Mouse (Mus musculus) forebrain, embryonic 15.5 days (tissue): ENCODE results near the gene Gm35549. TPM values are rescaled to one million over a fixed set of nuclear protein-coding genes. Genes with fewer than 3 reads are reported as not detected.

Experiments
- ATAC-seq: fragments of 200-750 bp; cut with Nextera tagmentation; replicated peaks from 2 replicates; pipeline ENCODE4 v1.8.0; 2017; ENCODE audit warnings: mild to moderate bottlenecking, moderate TSS enrichment, moderate library complexity
- H3K27ac ChIP-seq: fragments of 300-500 bp; sonication (generic); replicated peaks from 2 replicates; pipeline ENCODE4 v1.5.1; 2015; ENCODE audit warnings: mild to moderate bottlenecking, inconsistent platforms
- H3K27me3 ChIP-seq: fragments of 300-500 bp; sonication (generic); 2 replicates; pipeline ENCODE4 v1.6.1; 2015; ENCODE audit warnings: inconsistent platforms
- H3K36me3 ChIP-seq: fragments of 300-500 bp; sonication (generic); 2 replicates; pipeline ENCODE4 v1.6.1; 2015; ENCODE audit warnings: mild to moderate bottlenecking, inconsistent platforms
- H3K4me1 ChIP-seq: fragments of 300-500 bp; sonication (generic); 2 replicates; pipeline ENCODE4 v1.6.1; 2015; ENCODE audit warnings: inconsistent platforms
- H3K4me2 ChIP-seq: fragments of 300-500 bp; sonication (generic); replicated peaks from 2 replicates; pipeline ENCODE4 v1.6.1; 2015; ENCODE audit warnings: mild to moderate bottlenecking, inconsistent platforms
- H3K4me3 ChIP-seq: fragments of 300-500 bp; sonication (generic); 2 replicates; pipeline ENCODE4 v1.5.1; 2015; ENCODE audit warnings: mild to moderate bottlenecking, inconsistent platforms
- H3K9ac ChIP-seq: fragments of 300-500 bp; sonication (generic); replicated peaks from 2 replicates; pipeline ENCODE4 v1.6.1; 2015; ENCODE audit warnings: mild to moderate bottlenecking, inconsistent platforms
- H3K9me3 ChIP-seq: fragments of 300-500 bp; sonication (generic); 2 replicates; pipeline ENCODE4 v1.6.1; 2016; ENCODE audit warnings: inconsistent platforms
- WGBS: fragments of 180-500 bp; shearing (Covaris S2); methylation state at CpG from one replicate; pipeline ENCODE4 v1.1.7; 2015; ENCODE audit warnings: mixed read lengths; 5-methylcytosine and 5-hydroxymethylcytosine counted together
- polyA plus RNA-seq: library from polyadenylated mRNA; unstranded; fragments of >200 nt; fragmentation: Nextera tagmentation; extraction: Ambion mirVana; gene quantifications from 2 replicates; pipeline ENCODE4 v1.2.1, GENCODE M21; 2015

The Gm35549 gene
- 0.45 and 0.50 TPM in 2 replicates for polyA plus RNA-seq

DNA sequence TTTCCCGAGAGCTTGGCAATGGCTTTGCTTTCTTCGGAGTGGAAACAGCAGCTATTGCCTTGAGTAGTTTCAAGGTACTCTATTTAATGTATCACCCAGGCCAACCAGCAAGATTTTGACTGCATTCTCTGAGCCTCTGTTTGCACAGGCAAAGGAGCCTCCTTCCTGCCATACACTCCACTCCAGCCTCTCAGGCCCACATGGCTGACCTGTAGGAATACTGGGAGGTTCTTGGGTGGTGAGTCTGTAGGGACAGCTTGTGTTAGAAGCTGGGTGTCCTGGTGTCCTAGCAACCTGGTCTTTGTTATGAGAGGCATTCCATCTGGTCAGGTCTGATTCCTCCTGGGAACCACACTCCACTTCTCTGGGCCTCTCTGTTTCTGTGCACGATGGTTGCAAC, at the start of gene Gm35549:
Gene Gm35549 (minus strand): TSS at position 276 of the 400 bp plus-strand sequence.
- H3K27me3 ChIP-seq = no peaks in the 10 kb centered on the region
- H3K9ac ChIP-seq = no peak within 1 kb of the TSS
- no peak within 1 kb of the TSS for H3K4me2 ChIP-seq
- ATAC-seq = no peak
- 81% methylated on average over 3 of the region's 3 CpGs for WGBS
- peaks cover 11% of the 10 kb centered on the region; the same call in 1 of the 2 replicates for H3K4me1 ChIP-seq
- no peak within 1 kb of the TSS for H3K27ac ChIP-seq
- peaks cover 6% of the 10 kb centered on the region for H3K36me3 ChIP-seq
- 0 out of 2 replicates have a peak, but pooled peaks cover 2% of the 10 kb centered on the region for H3K9me3 ChIP-seq
- H3K4me3 ChIP-seq = no peak within 1 kb of the TSS

DNA sequence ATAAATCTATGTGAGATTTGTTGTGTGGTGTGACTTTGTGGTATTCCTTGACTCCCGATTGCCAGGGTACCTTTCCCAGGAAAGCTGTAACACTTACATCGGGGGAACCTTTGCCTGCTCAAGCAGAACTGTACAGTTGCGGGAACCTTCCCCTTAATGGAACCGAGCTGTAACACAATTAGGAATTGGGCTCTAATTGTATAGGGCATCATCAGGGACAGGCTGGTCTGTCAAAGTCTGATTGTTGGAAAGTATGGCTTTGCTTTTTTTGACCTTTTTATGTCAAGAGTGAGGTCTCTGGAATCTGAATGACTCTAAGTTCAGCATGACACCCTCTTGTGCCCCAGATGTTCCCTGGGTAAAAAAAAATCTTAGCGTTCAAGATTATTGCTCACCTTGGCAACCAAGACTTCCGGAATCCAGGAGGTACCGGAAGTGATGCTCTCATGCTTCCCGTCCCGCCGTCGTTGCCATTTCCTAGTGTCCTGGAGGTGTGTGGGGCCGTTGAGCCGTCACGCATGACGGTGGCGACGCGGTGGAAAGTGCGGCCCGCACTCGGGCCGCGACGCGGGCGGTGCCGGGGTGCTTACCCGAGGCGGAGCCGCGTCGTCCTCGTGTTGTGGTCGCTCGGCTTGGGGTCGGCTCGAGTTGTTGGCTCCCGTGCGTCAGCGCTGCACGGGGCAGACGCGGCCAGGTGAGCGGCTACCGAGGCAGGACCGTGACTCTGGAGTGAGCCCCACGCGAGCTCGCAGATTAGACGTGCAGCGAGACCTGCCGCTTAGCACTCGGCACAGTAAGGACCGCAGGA, 42.7 kb upstream of the Gm35549 start:
- no peaks in the 10 kb centered on the region for H3K9me3 ChIP-seq
- H3K4me1 ChIP-seq = peaks cover 11% of the 10 kb centered on the region
- no peaks in the 10 kb centered on the region for H3K27me3 ChIP-seq
- peak overlapping the region; percentile 54; the same call in 1 of the 2 replicates for H3K27ac ChIP-seq
- peak; percentile 96 for ATAC-seq
- peak overlapping the region; percentile 81 for H3K9ac ChIP-seq
- 6% methylated on average over 54 of the region's 54 CpGs for WGBS
- H3K4me3 ChIP-seq = peak overlapping the region; percentile 78
- peak overlapping the region; percentile 72 for H3K4me2 ChIP-seq
- 0 out of 2 replicates have a peak, but pooled peaks cover 3% of the 10 kb centered on the region for H3K36me3 ChIP-seq

DNA sequence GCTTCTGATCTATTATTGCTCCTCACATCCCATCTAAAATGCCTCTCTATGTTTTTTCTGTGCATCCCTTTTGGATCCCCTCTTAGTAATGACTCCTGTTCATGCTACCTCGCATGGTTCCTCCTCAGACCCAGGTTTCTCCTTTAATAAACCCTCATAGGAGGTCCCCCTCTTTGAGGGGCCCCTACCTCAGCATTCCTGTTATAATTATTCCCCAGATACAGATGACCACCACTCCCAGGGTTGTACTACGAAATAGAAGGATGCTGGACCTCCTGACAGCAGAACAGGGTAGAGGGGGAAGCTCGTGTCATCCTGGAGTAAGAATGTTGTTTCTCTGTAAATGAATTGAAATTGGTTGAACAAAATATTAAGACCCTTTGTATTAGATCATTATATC, 41.5 kb upstream of the Gm35549 start, which contains the start of gene Zkscan7:
Gene Zkscan7 (plus strand): TSS at position 301 of the 400 bp plus-strand sequence.
- 93% methylated on average over 3 of the region's 3 CpGs for WGBS
- Histone ChIP-seq H3K27ac (peak within 1 kb of the TSS; percentile 54; the same call in 1 of the 2 replicates), H3K27me3 (no peaks in the 10 kb centered on the region), H3K36me3 (no peaks in the 10 kb centered on the region), H3K9ac (peak within 1 kb of the TSS; percentile 81; the same call in 1 of the 2 replicates), H3K4me3 (peak within 1 kb of the TSS; percentile 78), H3K4me1 (peaks cover 11% of the 10 kb centered on the region), H3K9me3 (no peaks in the 10 kb centered on the region), H3K4me2 (peak within 1 kb of the TSS; percentile 72)
- no peak for ATAC-seq

DNA sequence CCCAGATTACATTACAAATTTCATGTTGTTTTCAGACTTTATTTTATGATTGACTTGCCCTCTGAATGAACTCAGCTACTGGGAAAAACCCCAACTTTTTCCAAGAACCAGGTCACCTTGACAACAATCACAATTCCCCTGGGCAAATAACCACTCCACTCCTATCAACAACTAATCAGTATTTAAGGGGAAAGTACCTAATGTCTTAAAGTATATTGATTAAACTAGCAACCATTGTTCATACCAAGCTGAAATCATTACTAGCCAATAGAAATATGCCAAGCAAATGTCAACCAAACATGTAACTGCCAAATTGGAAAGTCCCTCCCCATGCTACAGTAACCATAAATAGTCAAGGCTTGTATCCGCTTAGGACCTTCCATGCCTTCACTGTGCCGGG, 31.3 kb upstream of the Gm35549 start:
- Histone ChIP-seq H3K4me3 (no peak overlapping the region), H3K36me3 (no peaks in the 10 kb centered on the region), H3K9me3 (no peaks in the 10 kb centered on the region), H3K27ac (no peak overlapping the region), H3K4me2 (no peak overlapping the region), H3K27me3 (no peaks in the 10 kb centered on the region), H3K4me1 (no peaks in the 10 kb centered on the region), H3K9ac (no peak overlapping the region)
- ATAC-seq = no peak
- WGBS = 93% methylated on average over 2 of the region's 2 CpGs

DNA sequence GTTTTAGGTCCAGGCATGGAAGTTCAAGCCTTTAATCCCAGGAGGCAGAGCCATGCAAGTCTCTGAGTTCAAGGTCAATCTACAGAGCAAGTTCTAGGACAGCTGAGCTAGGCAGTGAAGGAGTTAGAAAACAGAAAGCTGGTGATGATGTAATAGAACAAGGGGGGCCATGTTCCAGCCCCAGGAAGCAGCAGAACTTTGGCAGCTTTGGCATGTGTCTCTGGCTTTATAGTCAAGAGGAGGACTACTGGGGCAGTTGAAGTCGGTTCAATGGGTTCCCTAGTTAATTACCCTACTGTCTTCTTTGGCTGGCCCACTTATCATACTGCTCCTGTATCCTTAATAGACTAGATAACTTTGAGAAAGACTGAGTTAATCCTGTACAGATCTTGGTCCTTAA, 30.8 kb upstream of the Gm35549 start:
- H3K4me2 ChIP-seq = no peak overlapping the region
- H3K36me3 ChIP-seq = no peaks in the 10 kb centered on the region
- H3K27ac ChIP-seq = no peak overlapping the region
- H3K9me3 ChIP-seq = no peaks in the 10 kb centered on the region
- H3K4me1 ChIP-seq = no peaks in the 10 kb centered on the region
- 68% methylated on average over 1 of the region's 1 CpGs for WGBS
- H3K27me3 ChIP-seq = no peaks in the 10 kb centered on the region
- no peak overlapping the region for H3K4me3 ChIP-seq
- no peak overlapping the region for H3K9ac ChIP-seq
- ATAC-seq = no peak

DNA sequence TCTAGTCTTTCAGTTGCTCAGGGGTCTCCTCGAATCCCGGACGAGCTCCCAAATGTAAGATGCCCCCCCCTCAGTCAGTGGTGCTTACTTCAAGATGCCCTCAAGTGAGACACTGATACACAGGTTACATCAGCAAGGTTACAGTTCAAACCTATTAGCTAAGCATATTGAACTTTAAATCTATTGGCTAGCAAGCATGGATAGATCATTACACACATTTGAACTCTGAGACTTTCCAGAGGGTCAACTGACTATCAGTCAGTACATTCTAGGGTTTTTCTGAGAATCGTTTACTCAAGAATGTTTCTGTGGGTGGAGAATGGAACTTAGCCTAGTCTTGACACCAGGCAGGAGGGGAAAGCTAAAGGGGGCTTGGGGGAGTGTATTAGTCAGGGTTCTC, 28.8 kb upstream of the Gm35549 start:
- no peak for ATAC-seq
- Histone ChIP-seq H3K4me1 (no peaks in the 10 kb centered on the region), H3K36me3 (no peaks in the 10 kb centered on the region), H3K9ac (no peak overlapping the region), H3K27ac (no peak overlapping the region), H3K9me3 (no peaks in the 10 kb centered on the region), H3K4me3 (no peak overlapping the region), H3K27me3 (no peaks in the 10 kb centered on the region), H3K4me2 (no peak overlapping the region)
- 84% methylated on average over 4 of the region's 4 CpGs for WGBS

DNA sequence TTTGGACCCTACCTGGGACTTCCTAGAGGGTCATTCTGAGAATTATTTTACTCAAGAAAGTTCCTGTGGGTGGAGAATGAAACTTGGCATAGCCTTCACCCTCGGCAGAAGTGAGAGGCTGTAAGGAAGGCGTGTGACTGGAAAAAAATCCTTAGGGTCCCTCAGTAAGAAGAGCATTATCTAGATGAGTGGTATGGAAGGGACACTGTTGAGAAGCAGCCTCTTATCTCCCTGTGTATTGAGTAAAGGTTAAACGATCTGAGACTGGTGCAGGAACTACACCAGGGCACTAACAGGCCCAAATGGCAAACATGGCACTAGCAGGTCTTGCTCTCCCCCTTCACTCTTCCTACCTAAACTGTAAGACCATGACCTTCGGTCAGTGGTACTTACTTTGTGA, 22.4 kb upstream of the Gm35549 start:
- Histone ChIP-seq H3K9me3 (no peaks in the 10 kb centered on the region), H3K27me3 (no peaks in the 10 kb centered on the region), H3K4me3 (peak overlapping the region; percentile 97), H3K4me1 (peaks cover 20% of the 10 kb centered on the region), H3K4me2 (peak overlapping the region; percentile 43), H3K27ac (0 out of 2 replicates have a peak overlapping the region, but pooled peaks have one; percentile 69), H3K36me3 (peaks cover 16% of the 10 kb centered on the region), H3K9ac (peak overlapping the region; percentile 85; the same call in 1 of the 2 replicates)
- ATAC-seq = peak; percentile 54
- WGBS = 86% methylated on average over 4 of the region's 4 CpGs

DNA sequence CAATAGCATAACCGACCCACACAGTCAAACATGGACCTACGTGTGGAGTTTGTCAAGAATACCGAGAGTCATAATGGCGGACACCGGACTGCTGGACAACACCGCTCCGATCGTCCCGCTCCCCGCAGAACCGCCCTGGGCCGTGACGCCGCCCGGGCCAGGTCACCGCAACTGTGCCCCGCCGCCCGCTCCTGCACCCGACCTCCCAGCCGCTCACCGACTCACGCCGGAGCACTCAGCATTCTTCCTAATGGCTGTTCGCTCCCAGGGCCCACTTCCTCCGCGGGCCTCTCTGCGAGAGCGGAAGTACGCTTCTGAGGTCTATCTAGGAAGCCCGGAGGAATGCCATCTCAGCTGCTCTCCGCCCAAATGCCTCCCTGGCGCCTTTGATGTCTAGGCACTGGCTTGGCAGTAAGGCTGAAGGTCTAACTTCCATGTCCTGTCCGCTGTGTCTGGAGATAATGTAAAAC, 21.9 kb upstream of the Gm35549 start, which contains the start of gene Zfp445:
Gene Zfp445 (minus strand): TSS at position 310 of the 470 bp plus-strand sequence.
- peak within 1 kb of the TSS; percentile 85 for H3K9ac ChIP-seq
- under 1% methylated on average over 34 of the region's 34 CpGs for WGBS
- H3K9me3 ChIP-seq = no peaks in the 10 kb centered on the region
- H3K4me1 ChIP-seq = peaks cover 20% of the 10 kb centered on the region
- peaks cover 21% of the 10 kb centered on the region for H3K36me3 ChIP-seq
- H3K27me3 ChIP-seq = no peaks in the 10 kb centered on the region
- ATAC-seq = peak; percentile 96
- H3K4me2 ChIP-seq = peak within 1 kb of the TSS; percentile 43
- peak within 1 kb of the TSS; percentile 97 for H3K4me3 ChIP-seq
- peak within 1 kb of the TSS; percentile 69 for H3K27ac ChIP-seq

DNA sequence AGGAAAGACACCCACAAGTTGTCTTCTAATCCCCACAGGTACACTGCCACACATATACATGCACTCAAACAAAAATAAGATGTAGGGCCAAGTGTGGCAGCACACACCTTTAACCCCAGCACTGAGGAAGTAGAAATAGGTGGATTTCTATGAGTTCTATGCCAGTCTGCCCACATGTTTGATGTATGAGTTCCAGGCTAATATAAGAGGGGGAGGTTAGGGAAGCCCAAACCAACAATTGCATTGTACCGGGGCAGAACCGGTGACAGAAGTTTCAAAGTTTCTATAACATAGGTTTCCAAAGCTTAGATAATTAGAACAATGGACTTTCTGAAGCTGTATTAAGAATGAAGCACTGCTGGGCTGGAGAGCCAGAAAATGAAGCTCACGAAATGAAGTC, 21.0 kb upstream of the Gm35549 start:
- peak overlapping the region; percentile 85 for H3K9ac ChIP-seq
- H3K4me1 ChIP-seq = peaks cover 20% of the 10 kb centered on the region
- no peak for ATAC-seq
- no peak overlapping the region for H3K27ac ChIP-seq
- no peaks in the 10 kb centered on the region for H3K9me3 ChIP-seq
- WGBS = 58% methylated on average over 3 of the region's 3 CpGs
- H3K27me3 ChIP-seq = no peaks in the 10 kb centered on the region
- H3K36me3 ChIP-seq = peaks cover 30% of the 10 kb centered on the region
- H3K4me2 ChIP-seq = peak overlapping the region; percentile 43
- H3K4me3 ChIP-seq = peak overlapping the region; percentile 97

DNA sequence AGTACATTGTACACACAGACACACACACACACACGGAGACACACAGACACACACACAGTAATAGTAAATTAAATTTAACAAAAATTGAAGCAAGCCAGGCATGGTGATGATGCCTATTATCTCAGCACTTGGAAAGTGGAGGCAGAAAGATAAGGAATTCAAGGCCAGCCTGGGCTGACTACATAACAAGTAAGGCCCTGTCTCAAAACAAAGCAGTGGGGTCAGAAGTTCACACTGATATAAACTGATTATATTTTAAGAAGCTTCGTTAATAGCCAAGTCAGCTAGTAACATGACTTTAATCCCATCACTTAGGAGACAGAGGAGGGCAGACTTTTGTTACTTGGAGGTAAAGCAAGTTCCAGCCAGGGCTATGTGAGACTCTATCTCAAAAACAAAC, 19.9 kb upstream of the Gm35549 start:
- H3K36me3 ChIP-seq = peaks cover 41% of the 10 kb centered on the region
- no peak overlapping the region for H3K27ac ChIP-seq
- no peak overlapping the region for H3K4me3 ChIP-seq
- no peaks in the 10 kb centered on the region for H3K27me3 ChIP-seq
- H3K4me1 ChIP-seq = peaks cover 20% of the 10 kb centered on the region
- 88% methylated on average over 2 of the region's 2 CpGs for WGBS
- H3K4me2 ChIP-seq = no peak overlapping the region
- no peak for ATAC-seq
- H3K9ac ChIP-seq = no peak overlapping the region
- no peaks in the 10 kb centered on the region; the same call in 1 of the 2 replicates for H3K9me3 ChIP-seq

DNA sequence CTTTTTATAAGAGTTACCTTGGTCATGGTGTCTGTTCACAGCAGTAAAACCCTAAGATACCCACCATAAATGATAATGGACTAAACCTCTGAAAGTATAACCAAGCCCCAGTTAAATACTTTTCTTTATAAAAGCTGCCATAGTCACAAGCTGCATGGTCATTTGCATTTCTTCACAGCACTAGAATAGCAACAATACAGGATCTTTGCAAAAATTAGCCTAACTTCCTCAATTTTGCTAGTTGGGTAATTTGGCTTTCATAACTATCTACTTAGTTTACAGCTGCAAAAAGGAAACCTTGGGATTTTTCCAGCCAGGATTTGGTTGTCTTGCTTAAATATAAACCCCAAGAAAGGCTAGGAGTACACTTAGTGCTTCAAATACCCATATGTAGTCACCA, 16.9 kb upstream of the Gm35549 start:
- Histone ChIP-seq H3K27me3 (no peaks in the 10 kb centered on the region), H3K36me3 (peaks cover 68% of the 10 kb centered on the region), H3K4me1 (peaks cover 16% of the 10 kb centered on the region), H3K9ac (no peak overlapping the region), H3K27ac (no peak overlapping the region), H3K4me3 (no peak overlapping the region), H3K4me2 (no peak overlapping the region), H3K9me3 (no peaks in the 10 kb centered on the region; the same call in 1 of the 2 replicates)
- no peak for ATAC-seq

DNA sequence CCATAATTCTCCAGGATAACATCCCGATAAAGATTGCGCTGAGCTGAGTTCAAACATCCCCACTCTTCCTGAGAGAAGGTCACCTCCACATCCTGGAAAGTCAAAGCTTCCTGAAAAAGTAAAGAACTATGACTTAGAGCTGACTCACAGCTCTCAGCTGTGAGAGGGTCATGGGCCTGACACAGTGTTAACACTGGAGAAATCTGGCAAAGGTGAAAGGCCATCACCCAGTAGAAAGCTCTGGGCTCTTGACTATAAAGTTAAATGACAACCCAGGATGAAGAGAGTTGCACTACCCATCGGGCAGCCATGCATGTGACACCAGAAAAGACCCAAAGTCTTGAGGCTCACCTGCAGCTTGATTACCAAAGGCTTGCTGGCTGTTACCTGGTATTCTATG, 12.9 kb upstream of the Gm35549 start:
- 98% methylated on average over 3 of the region's 3 CpGs for WGBS

More for the DNA sequence above, 12.9 kb upstream of the Gm35549 start:
- Histone ChIP-seq H3K27ac (no peak overlapping the region), H3K27me3 (no peaks in the 10 kb centered on the region), H3K4me2 (no peak overlapping the region), H3K4me1 (no peaks in the 10 kb centered on the region), H3K9me3 (no peaks in the 10 kb centered on the region; the same call in 1 of the 2 replicates), H3K4me3 (no peak overlapping the region), H3K9ac (no peak overlapping the region), H3K36me3 (peaks cover 94% of the 10 kb centered on the region)
- ATAC-seq = no peak
